Mouse (Mus musculus): ENCODE data around the gene Krt80. TPM values are rescaled to one million over a fixed set of nuclear protein-coding genes. Genes with fewer than 3 reads are reported as not detected.

Krt80 gene
- 7.0 and 7.5 TPM in 2 replicates for polyA plus RNA-seq (2016; fragmentation: Nextera tagmentation; extraction: Ambion mirVana)

GRCm38 (mm10) chr15:101370101-101370911, at the start of gene Krt80:
Gene Krt80 (minus strand): TSS chr15:101370162.
- peak within 1 kb of the TSS; percentile 34; the same call in 1 of the 2 replicates for H3K9ac ChIP-seq
- peak within 1 kb of the TSS; percentile 43 for H3K4me2 ChIP-seq
- peaks cover 10% of the 10 kb centered on the region for H3K27me3 ChIP-seq (replicated peaks)
- no peaks in the 10 kb centered on the region for H3K36me3 ChIP-seq
- peak; percentile 84 for ATAC-seq (ENCODE audit: insufficient number of reproducible peaks, low FRiP score)
- no peaks in the 10 kb centered on the region for H3K9me3 ChIP-seq (replicated peaks)
- H3K27ac ChIP-seq (ENCODE audit: poor library complexity, severe bottlenecking) = peak within 1 kb of the TSS; percentile 90
- 26% methylated on average over 22 of the region's 22 CpGs for WGBS
- no peak within 1 kb of the TSS for H3K4me3 ChIP-seq
- H3K4me1 ChIP-seq (replicated peaks) = peaks cover 80% of the 10 kb centered on the region

GRCm38 (mm10) chr15:101418950-101419349, 49.0 kb upstream of the Krt80 start:
- H3K4me3 ChIP-seq = no peak overlapping the region
- no peak for ATAC-seq (ENCODE audit: insufficient number of reproducible peaks, low FRiP score)

DNA sequence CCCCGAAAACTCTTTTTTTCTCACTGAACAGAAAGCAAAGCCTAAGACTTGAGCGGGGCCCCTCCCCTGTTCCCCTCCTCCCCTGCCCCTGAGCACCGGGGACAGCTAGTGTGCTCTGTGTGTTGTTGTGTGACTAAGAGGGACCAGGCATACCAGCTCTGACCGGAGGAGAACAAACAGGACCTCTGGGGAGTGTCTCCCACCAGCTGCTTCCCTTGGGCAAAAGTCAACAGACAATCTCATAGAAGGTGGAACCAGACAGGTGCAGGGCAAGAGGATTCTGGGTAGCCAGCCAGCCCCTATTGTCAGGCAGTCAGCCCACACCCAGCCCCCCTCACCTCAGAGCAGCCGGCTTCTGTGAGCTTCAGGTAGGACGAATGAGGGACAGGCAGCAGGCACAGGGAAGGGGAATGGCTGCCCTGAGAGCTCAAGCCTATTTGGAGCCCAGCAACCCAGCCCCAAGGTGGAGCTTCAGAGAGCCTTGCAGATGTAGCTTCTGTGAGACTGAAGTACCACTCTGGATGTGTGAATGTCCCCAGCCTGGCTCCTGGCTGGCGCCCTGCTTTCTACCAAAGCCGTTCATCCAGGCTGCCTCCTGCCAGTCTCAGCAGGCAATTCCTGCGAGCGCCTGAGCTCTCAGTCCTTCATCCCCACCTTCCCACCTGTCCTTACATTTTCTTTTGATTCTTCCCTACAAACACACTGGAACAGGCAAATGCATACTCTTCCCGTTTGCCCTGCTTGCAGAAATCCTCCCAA, 45.0 kb upstream of the Krt80 start:
- Histone ChIP-seq H3K4me2 (no peak overlapping the region), H3K4me3 (no peak overlapping the region), H3K36me3 (no peaks in the 10 kb centered on the region), H3K4me1 (replicated peaks) (peaks cover 13% of the 10 kb centered on the region; the same call in 1 of the 2 replicates), H3K9me3 (replicated peaks) (no peaks in the 10 kb centered on the region), H3K9ac (no peak overlapping the region), H3K27me3 (replicated peaks) (peaks cover 61% of the 10 kb centered on the region), H3K27ac (ENCODE audit: poor library complexity, severe bottlenecking) (no peak overlapping the region)
- WGBS = 37% methylated on average over 11 of the region's 11 CpGs
- ATAC-seq (ENCODE audit: insufficient number of reproducible peaks, low FRiP score) = no peak

More at GRCm38 (mm10) chr15:101418950-101419349, 49.0 kb upstream of the Krt80 start:
- Histone ChIP-seq H3K4me2 (no peak overlapping the region), H3K9me3 (replicated peaks) (no peaks in the 10 kb centered on the region), H3K36me3 (no peaks in the 10 kb centered on the region), H3K27me3 (replicated peaks) (peaks cover 38% of the 10 kb centered on the region), H3K4me1 (replicated peaks) (0 out of 2 replicates have a peak, but pooled peaks cover 2% of the 10 kb centered on the region), H3K9ac (no peak overlapping the region), H3K27ac (ENCODE audit: poor library complexity, severe bottlenecking) (no peak overlapping the region)
- WGBS = 78% methylated on average over 4 of the region's 4 CpGs

DNA sequence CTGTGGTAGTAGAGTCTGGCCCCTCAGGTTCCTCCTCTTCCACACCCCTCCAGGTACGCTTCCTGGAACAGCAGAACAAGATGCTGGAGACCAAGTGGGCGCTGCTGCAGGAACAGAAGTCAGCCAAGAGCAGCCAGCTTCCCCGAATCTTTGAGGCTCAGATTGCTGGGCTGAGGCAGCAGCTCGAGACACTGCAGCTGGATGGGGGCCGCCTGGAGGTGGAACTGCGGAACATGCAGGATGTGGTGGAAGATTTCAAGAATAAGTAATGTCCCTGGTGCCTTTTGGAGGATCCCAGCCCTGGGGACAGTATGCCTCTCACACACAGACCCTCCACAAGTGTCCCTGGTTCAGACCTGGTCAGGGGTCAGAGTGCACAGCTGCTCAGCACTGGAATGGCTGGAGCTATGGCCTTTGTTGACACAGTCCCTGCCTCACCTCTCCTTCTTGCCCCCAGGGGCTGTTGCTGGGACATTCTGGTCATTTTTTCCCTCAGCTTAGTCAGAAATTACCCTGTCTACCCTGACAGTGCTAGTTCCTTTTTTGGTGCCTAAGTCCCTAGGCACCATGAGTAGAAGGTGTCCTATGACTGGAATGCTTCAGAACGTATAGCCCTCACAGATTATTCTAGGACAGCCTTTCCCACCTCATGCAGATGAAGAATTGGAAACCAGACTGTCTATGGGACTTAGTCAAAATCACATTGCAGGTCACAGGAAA, 44.1 kb upstream of the Krt80 start:
- Histone ChIP-seq H3K9me3 (replicated peaks) (no peaks in the 10 kb centered on the region), H3K36me3 (no peaks in the 10 kb centered on the region), H3K9ac (no peak overlapping the region), H3K4me2 (no peak overlapping the region), H3K27me3 (replicated peaks) (peaks cover 61% of the 10 kb centered on the region), H3K27ac (ENCODE audit: poor library complexity, severe bottlenecking) (no peak overlapping the region), H3K4me1 (replicated peaks) (peaks cover 13% of the 10 kb centered on the region; the same call in 1 of the 2 replicates), H3K4me3 (no peak overlapping the region)
- ATAC-seq (ENCODE audit: insufficient number of reproducible peaks, low FRiP score) = no peak
- WGBS = 41% methylated on average over 7 of the region's 7 CpGs

GRCm38 (mm10) chr15:101412188-101412587, 42.2 kb upstream of the Krt80 start:
- Histone ChIP-seq H3K9ac (no peak overlapping the region), H3K27me3 (replicated peaks) (peaks cover 54% of the 10 kb centered on the region), H3K9me3 (replicated peaks) (no peaks in the 10 kb centered on the region), H3K4me2 (peak overlapping the region; percentile 30), H3K4me3 (peak overlapping the region; percentile 12), H3K36me3 (no peaks in the 10 kb centered on the region), H3K4me1 (replicated peaks) (peaks cover 13% of the 10 kb centered on the region; the same call in 1 of the 2 replicates), H3K27ac (ENCODE audit: poor library complexity, severe bottlenecking) (no peak overlapping the region)
- no peak for ATAC-seq (ENCODE audit: insufficient number of reproducible peaks, low FRiP score)
- 30% methylated on average over 25 of the region's 31 CpGs for WGBS

DNA sequence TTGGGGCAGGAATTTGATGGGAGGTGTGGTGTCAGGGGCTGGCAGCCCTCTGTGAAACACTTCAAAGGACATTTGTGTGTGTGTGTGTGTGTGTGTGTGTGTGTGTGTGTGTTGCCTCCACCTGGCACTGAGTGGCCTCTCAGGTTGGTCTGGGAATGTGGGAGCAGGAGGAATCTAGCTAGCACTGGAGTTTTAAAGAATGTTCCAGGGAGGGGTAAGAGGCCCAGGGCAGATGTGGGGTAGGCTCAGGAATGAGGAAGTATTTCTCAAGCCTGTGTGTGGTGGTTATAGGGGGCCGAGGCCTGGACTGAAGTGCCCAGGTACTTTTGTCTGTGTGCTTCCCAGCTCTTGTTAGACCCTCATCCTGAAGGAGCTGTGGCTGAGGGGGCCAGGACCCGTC, 40.8 kb upstream of the Krt80 start, which contains the start of gene Krt7:
Gene Krt7, plus strand, starts transcription at position 269 of the 400 bp plus-strand sequence.
- ATAC-seq (ENCODE audit: insufficient number of reproducible peaks, low FRiP score) = no peak
- no peak within 1 kb of the TSS for H3K9ac ChIP-seq

DNA sequence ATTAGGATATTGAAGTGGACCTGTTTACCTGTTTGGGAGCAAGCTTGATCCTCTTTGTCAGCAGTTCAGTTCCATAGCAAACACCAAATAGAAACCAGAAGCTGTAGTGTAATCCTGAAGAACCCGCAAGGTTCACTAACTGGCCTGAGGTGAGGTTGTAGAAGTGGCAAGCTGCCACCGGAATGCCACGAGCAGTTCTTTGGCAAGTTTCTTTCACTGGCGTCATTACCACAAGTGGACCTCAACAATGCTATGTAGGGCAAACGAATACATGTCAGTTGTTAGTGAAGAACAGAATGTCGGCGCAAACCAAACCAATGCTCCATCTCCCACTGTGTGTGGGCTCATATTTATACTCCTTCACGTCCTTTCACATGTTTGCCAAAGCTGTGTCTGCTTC, 28.3 kb upstream of the Krt80 start:
- Histone ChIP-seq H3K4me1 (replicated peaks) (peaks cover 17% of the 10 kb centered on the region; the same call in 1 of the 2 replicates), H3K9me3 (replicated peaks) (no peaks in the 10 kb centered on the region), H3K36me3 (no peaks in the 10 kb centered on the region), H3K9ac (no peak overlapping the region), H3K27me3 (replicated peaks) (0 out of 2 replicates have a peak, but pooled peaks cover 6% of the 10 kb centered on the region), H3K27ac (ENCODE audit: poor library complexity, severe bottlenecking) (no peak overlapping the region), H3K4me2 (no peak overlapping the region), H3K4me3 (no peak overlapping the region)
- 79% methylated on average over 8 of the region's 8 CpGs for WGBS
- no peak for ATAC-seq (ENCODE audit: insufficient number of reproducible peaks, low FRiP score)

More for the DNA sequence above, 40.8 kb upstream of the Krt80 start, which contains the start of gene Krt7:
- 31% methylated on average over 2 of the region's 2 CpGs for WGBS
- Histone ChIP-seq H3K27ac (ENCODE audit: poor library complexity, severe bottlenecking) (no peak within 1 kb of the TSS), H3K27me3 (replicated peaks) (peaks cover 47% of the 10 kb centered on the region), H3K9me3 (replicated peaks) (no peaks in the 10 kb centered on the region), H3K4me3 (no peak within 1 kb of the TSS), H3K4me2 (peak within 1 kb of the TSS; percentile 30; the same call in 1 of the 2 replicates), H3K4me1 (replicated peaks) (peaks cover 13% of the 10 kb centered on the region; the same call in 1 of the 2 replicates), H3K36me3 (no peaks in the 10 kb centered on the region)

GRCm38 (mm10) chr15:101397683-101398082, 27.7 kb upstream of the Krt80 start:
- H3K4me1 ChIP-seq (replicated peaks) = peaks cover 14% of the 10 kb centered on the region; the same call in 1 of the 2 replicates
- no peak overlapping the region for H3K4me2 ChIP-seq
- no peaks in the 10 kb centered on the region for H3K9me3 ChIP-seq (replicated peaks)
- H3K27ac ChIP-seq (ENCODE audit: poor library complexity, severe bottlenecking) = no peak overlapping the region
- 65% methylated on average over 2 of the region's 2 CpGs for WGBS
- no peaks in the 10 kb centered on the region for H3K36me3 ChIP-seq
- H3K4me3 ChIP-seq = no peak overlapping the region
- H3K9ac ChIP-seq = no peak overlapping the region
- ATAC-seq (ENCODE audit: insufficient number of reproducible peaks, low FRiP score) = no peak
- H3K27me3 ChIP-seq (replicated peaks) = 0 out of 2 replicates have a peak, but pooled peaks cover 6% of the 10 kb centered on the region

- 75% methylated on average over 3 of the region's 3 CpGs for WGBS
- ATAC-seq (ENCODE audit: insufficient number of reproducible peaks, low FRiP score) = no peak
- Histone ChIP-seq H3K4me2 (no peak overlapping the region), H3K27ac (ENCODE audit: poor library complexity, severe bottlenecking) (no peak overlapping the region), H3K9ac (no peak overlapping the region), H3K4me1 (replicated peaks) (0 out of 2 replicates have a peak, but pooled peaks cover 7% of the 10 kb centered on the region), H3K9me3 (replicated peaks) (no peaks in the 10 kb centered on the region), H3K27me3 (replicated peaks) (0 out of 2 replicates have a peak, but pooled peaks cover 6% of the 10 kb centered on the region), H3K4me3 (no peak overlapping the region), H3K36me3 (no peaks in the 10 kb centered on the region)
Measured at GRCm38 (mm10) chr15:101396921-101397320, 27.0 kb upstream of the Krt80 start.

DNA sequence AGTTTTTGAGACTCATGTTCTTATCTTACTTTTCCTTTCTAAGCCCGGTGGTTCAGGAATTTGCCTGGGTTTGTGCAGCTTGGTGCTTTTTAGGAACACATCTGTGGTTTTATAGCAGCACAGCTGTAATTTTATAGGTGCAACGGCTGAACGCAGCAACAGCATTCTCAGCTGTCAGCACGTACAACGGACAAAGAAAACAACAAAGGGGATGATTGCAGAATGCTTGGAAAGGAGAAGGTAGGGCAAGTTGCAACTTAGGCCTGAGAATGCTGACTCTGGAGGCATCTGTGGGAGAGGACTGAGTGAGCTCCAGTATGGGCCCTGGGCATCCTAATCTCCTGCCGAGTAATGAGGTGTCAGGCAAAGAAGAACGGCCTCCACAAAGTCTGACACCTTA, 26.5 kb upstream of the Krt80 start:
- Histone ChIP-seq H3K27ac (ENCODE audit: poor library complexity, severe bottlenecking) (no peak overlapping the region), H3K9me3 (replicated peaks) (no peaks in the 10 kb centered on the region), H3K4me3 (no peak overlapping the region), H3K4me1 (replicated peaks) (0 out of 2 replicates have a peak, but pooled peaks cover 7% of the 10 kb centered on the region), H3K9ac (no peak overlapping the region), H3K27me3 (replicated peaks) (0 out of 2 replicates have a peak, but pooled peaks cover 6% of the 10 kb centered on the region), H3K4me2 (no peak overlapping the region), H3K36me3 (no peaks in the 10 kb centered on the region)
- ATAC-seq (ENCODE audit: insufficient number of reproducible peaks, low FRiP score) = no peak
- 26% methylated on average over 7 of the region's 7 CpGs for WGBS
